Mouse (Mus musculus) kidney, adult 18-20 months (tissue): ENCODE data around the gene Magea1.
"Not testable (repeated sequence)": the region's sequence is repeated elsewhere in the genome, so short reads cannot be mapped to it uniquely, and the experiment has no call there.

Source experiments
- DNase-seq: peaks from one replicate; pipeline ENCODE4 v3.0.0; 2021

The Magea1 gene

GRCm38 (mm10) chrX:155089693-155090092, at the start of gene Magea1:
Gene Magea1 (minus strand): TSS chrX:155089793.
- DNase-seq: not testable (repeated sequence)

- not testable (repeated sequence) for DNase-seq
These were observed 38.7 kb upstream of the Magea1 start, which contains the start of gene Cldn34b2 for GRCm38 (mm10) chrX:155128312-155128711. Gene Cldn34b2 (minus strand): TSS chrX:155128412.

GRCm38 (mm10) chrX:155098024-155098423, 8.4 kb upstream of the Magea1 start:
- DNase-seq: no peak

- DNase-seq: not testable (repeated sequence)
These were observed 4.0 kb upstream of the Magea1 start, which contains the start of gene Magea2 for GRCm38 (mm10) chrX:155093566-155093965. Gene Magea2 (minus strand): TSS chrX:155093666.

- DNase-seq: not testable (repeated sequence)
These were observed 26.5 kb downstream of the Magea1 start, which contains the start of gene Magea5 for GRCm38 (mm10) chrX:155063045-155063444. Gene Magea5 (minus strand): TSS chrX:155063145.
